Mouse (Mus musculus): ENCODE measurements at regions not wholly inside any gene's neighbourhood (a gene's known extent, or its start where the extent isn't known, plus 50 kb on each side); places are given as distances from the start of the nearest gene placed in this dataset.

GRCm38 (mm10) chr2:81407372-81407771 lies 645.6 kb upstream of the Zfp804a start:
- DNase-seq (ENCODE audit: low spot score in 2 of 2), result no peak

DNA sequence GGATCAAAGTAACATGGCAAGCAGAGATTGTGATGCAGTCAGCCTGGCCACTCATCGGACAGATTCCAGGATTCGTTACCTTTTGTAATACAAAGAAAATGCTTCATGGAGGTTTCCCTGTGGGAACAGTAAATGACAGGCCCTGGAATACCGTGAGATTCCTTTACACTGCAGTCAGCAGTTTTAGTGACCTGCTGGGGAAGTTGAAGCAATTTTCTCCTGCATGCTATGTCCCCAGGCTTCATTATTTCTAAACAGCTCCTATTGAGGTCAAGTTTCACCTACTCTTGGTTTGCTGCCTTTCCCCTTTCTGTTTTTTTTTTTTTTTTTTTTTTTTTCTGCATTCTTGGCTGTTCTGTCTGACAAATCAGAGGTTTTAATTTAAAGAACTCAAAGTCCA lies 641.3 kb upstream of the Zfp804a start:
- no peak for DNase-seq (ENCODE audit: low spot score in 2 of 2)

DNA sequence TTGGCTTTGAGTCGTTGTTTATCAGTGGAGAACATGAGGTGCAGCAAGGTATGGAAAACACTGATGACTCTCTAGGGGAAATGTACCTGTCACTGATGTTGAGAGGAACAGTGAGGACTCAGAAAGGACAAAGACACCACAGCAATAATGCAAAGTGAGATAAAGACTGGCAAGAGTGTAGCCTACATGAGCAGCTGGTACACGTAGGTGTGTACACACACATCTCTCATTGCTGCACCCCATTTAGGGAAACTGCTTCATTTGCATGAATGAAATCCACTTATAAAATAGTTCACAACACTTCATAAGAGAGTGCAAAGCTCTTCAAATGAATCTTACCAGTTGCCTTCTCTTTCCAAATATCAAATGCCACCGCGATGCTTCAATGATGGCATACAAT lies 621.6 kb upstream of the Zfp804a start:
- DNase-seq (ENCODE audit: low spot score in 2 of 2), result no peak

DNA sequence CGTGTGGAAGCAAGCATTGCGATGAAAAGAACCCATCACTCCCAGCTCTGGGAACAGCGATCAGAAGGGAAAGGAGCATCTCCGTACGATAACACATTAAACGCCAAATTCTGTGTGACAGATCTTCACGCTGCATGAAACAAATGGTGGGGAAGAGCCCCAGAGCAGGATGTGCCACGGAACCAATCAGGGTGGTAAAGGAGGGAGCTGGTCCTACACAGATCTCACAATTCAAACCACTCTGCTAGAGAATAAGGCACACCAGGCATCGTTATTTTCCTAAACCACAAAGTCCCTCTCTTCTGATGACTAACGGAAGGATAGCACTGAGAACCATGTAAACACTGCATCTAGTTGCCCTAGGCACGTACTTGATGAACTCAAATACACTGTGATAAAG lies 613.9 kb upstream of the Zfp804a start:
- DNase-seq (ENCODE audit: low spot score in 2 of 2), result peak in 1 of 2 experiments; percentile 14

DNA sequence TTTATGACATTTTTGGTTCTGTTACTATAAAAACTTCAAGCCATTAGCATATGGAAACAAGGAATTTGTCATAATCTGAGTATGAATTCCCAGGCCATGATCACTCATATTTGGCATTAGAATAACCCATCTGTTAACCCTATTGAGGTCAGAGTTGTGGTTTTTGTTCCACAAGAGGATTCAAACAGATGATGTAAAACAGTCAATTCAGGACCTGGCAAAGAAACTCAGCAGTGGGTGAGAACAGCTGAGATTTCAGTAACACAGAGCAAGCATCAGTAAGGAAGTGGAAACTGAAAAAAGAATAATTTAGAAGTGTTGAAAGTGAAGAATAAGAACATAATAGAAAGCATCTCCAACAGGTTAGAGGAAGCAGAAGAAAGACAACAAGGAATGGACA lies 612.1 kb upstream of the Zfp804a start:
- DNase-seq (ENCODE audit: low spot score in 2 of 2), result no peak

- DNase-seq (ENCODE audit: low spot score in 2 of 2), result no peak
Measured at GRCm38 (mm10) chr2:81450514-81450913, 602.5 kb upstream of the Zfp804a start.

DNA sequence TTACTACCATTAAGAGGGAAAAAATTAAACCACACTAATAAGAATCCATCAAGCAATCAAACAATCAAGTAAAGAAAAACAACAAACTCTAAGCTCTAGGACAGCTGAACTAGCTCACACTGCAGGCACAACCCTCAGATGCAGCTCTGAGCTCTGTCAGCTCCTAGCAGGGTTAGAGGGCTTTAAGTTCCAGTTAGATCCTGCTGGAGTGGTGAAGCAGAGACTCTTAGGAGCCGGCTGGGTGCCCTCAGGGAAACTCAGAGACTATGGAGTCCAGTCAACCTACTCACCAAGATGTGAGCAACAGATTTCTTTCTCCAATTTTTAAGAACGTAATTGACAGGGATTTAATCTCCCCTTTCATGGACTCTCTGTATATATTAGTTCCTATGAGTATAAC lies 564.2 kb upstream of the Zfp804a start:
- no peak for DNase-seq (ENCODE audit: low spot score in 2 of 2)

GRCm38 (mm10) chr2:81506985-81507384 lies 546.0 kb upstream of the Zfp804a start:
- no peak for DNase-seq (ENCODE audit: low spot score in 2 of 2)

DNA sequence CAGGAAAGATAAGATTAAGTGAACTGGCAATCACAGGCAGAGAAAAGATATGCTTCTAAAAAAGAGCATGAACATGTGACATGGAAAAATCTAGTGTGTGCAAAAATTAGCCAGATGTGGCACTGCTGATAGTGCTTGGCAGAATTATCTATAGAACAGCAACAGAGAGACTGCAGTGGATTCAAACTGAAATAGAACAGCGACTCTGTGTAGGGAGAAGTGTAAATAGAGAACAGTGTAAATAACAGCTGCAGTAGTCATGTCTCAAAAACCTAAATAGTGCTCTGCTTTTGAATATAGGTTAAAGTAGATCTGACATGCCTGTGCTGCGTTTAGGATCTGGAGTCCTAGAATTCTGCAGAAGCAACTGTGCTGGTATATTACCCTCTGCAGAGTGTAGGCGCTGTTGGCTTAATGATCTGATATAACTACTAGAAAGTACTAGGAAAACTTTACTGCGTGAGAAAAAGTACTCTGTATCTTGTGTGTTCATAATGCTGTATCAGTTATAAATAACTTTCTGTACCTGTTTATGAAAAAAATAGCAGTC lies 539.9 kb upstream of the Zfp804a start:
- no peak for DNase-seq (ENCODE audit: low spot score in 2 of 2)

DNA sequence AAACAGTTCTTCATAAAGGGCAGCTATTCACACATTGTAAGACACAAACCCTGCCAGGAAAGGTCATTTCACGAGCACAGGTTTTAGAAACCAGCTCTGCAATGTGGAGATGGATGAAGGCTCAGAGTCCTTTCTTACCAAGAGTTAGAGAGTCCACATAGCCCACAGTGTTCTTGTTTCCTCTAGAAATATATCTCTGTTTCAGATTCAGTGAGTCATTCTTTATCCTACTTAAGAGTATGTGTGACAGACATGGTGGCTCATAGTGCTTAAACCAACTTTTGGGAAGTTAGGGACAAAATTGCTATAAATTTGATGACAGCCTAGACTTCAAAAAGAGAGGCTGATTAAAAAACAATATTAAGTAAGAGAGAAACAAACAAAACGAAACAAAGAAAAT lies 514.9 kb upstream of the Zfp804a start:
- no peak for DNase-seq (ENCODE audit: low spot score in 2 of 2)

GRCm38 (mm10) chr2:81549158-81549557 lies 503.9 kb upstream of the Zfp804a start:
- peak in 1 of 2 experiments; percentile 11 for DNase-seq (ENCODE audit: low spot score in 2 of 2)

- DNase-seq (ENCODE audit: low spot score in 2 of 2), result no peak
Measured at GRCm38 (mm10) chr2:81582111-81582510, 470.9 kb upstream of the Zfp804a start.

Measured in layer of hippocampus, postnatal 10 days (tissue).